Mouse (Mus musculus) heart, embryonic 13.5 days (tissue): ENCODE measurements around the gene Zfp113. TPM values are rescaled to one million over a fixed set of nuclear protein-coding genes. Genes with fewer than 3 reads are reported as not detected.
A peak's percentile ranks its signal among the peaks of the same experiment; 100 is the strongest.

Experiments used
- ATAC-seq: fragments of 200-750 bp; cut with Nextera tagmentation; 2 replicates; pipeline ENCODE4 v1.8.0; 2017; ENCODE audit warnings: moderate TSS enrichment; ENCODE audit not compliant: insufficient number of reproducible peaks, low FRiP score, low TSS enrichment; ENCODE audit errors: extremely low read depth
- H3K27ac ChIP-seq: fragments of 300-500 bp; sonication (generic); replicated peaks from 2 replicates; pipeline ENCODE4 v1.5.1; 2015; ENCODE audit warnings: moderate library complexity, mild to moderate bottlenecking, inconsistent platforms
- H3K27me3 ChIP-seq: fragments of 300-500 bp; sonication (generic); replicated peaks from 2 replicates; pipeline ENCODE4 v1.6.1; 2015; ENCODE audit warnings: mild to moderate bottlenecking, inconsistent platforms
- H3K36me3 ChIP-seq: fragments of 300-500 bp; sonication (generic); 2 replicates; pipeline ENCODE4 v1.6.1; 2015; ENCODE audit warnings: mild to moderate bottlenecking, inconsistent platforms
- H3K4me1 ChIP-seq: fragments of 300-500 bp; sonication (generic); 2 replicates; pipeline ENCODE4 v1.6.1; 2015; ENCODE audit warnings: inconsistent platforms
- H3K4me2 ChIP-seq: fragments of 300-500 bp; sonication (generic); 2 replicates; pipeline ENCODE4 v1.6.1; 2015; ENCODE audit warnings: inconsistent platforms, mild to moderate bottlenecking, moderate library complexity
- H3K4me3 ChIP-seq: fragments of 300-500 bp; sonication (generic); 2 replicates; pipeline ENCODE4 v1.5.1; 2015; ENCODE audit warnings: moderate library complexity, mild to moderate bottlenecking, inconsistent platforms
- H3K9ac ChIP-seq: fragments of 300-500 bp; sonication (generic); 2 replicates; pipeline ENCODE4 v1.6.1; 2015; ENCODE audit warnings: inconsistent platforms, mild to moderate bottlenecking, moderate library complexity
- H3K9me3 ChIP-seq: fragments of 300-500 bp; sonication (generic); 2 replicates; pipeline ENCODE4 v1.6.1; 2016; ENCODE audit warnings: inconsistent platforms
- WGBS: fragments of 180-500 bp; shearing (Covaris S2); methylation state at CpG from one replicate; pipeline ENCODE4 v1.1.7; 2015; ENCODE audit warnings: mixed read lengths; 5-methylcytosine and 5-hydroxymethylcytosine counted together
- microRNA counts: library from miRNA; unstranded; fragments of <30 nt; microRNA quantifications from one replicate; lab custom pipeline; 2016
- microRNA-seq: library from miRNA; unstranded; fragments of <30 nt; microRNA quantifications from one replicate; pipeline ENCODE4, GENCODE M21; 2016
- polyA plus RNA-seq: library from polyadenylated mRNA; unstranded; fragments of >200 nt; fragmentation: Nextera tagmentation; extraction: Ambion mirVana; gene quantifications from 2 replicates; pipeline ENCODE4 v1.2.1, GENCODE M21; 2015

Zfp113 gene
- polyA plus RNA-seq, 1 experiment from 2014 or later: 11.5 TPM

GRCm38 (mm10) chr5:138090271-138090670 is 65.3 kb downstream of the Zfp113 start:
- Histone ChIP-seq H3K4me2 (no peak overlapping the region), H3K27ac (no peak overlapping the region), H3K9me3 (no peaks in the 10 kb centered on the region), H3K4me1 (peaks cover 21% of the 10 kb centered on the region), H3K36me3 (peaks cover 47% of the 10 kb centered on the region), H3K4me3 (no peak overlapping the region), H3K9ac (no peak overlapping the region), H3K27me3 (no peaks in the 10 kb centered on the region)
- no peak for ATAC-seq
- 76% methylated on average over 3 of the region's 3 CpGs for WGBS

MicroRNAs within 50 kb of the gene (microRNA counts, 519-probe panel; counts per million panel counts)
- microRNA mmu-miR-106b (lab: Ali Mortazavi, UCI): 5,466 counts per million, percentile 90 among the panel's probes with 10 or more counts
- 6,674 counts per million, percentile 96 among the panel's probes with 10 or more counts for microRNA mmu-miR-25 (lab: Ali Mortazavi, UCI)
- microRNA mmu-miR-93 (lab: Ali Mortazavi, UCI): 5,565 counts per million, percentile 90 among the panel's probes with 10 or more counts

Small RNA genes lying within 50 kb of the gene (microRNA-seq; reads per million reads assigned to microRNA genes)
- gene Mir106b: 5,176 reads per million, percentile 93 among the genes with 10 or more reads in this experiment
- 338 reads per million, percentile 69 among the genes with 10 or more reads in this experiment for gene Mir25
- gene Mir93: 9,295 reads per million, percentile 95 among the genes with 10 or more reads in this experiment

Other genes starting within 250 kb of the Zfp113 start
- 0.13 TPM in 1 of 2 replicates, not detected in the other for gene Cyp3a13, start 234.1 kb downstream of the Zfp113 start, polyA plus RNA-seq
- 0.04 TPM in 2 replicates for gene Gjc3, start 192.6 kb downstream of the Zfp113 start, polyA plus RNA-seq
- not detected in 2 replicates for gene Azgp1, start 174.2 kb downstream of the Zfp113 start, polyA plus RNA-seq
- gene Smok3a, start 134.5 kb downstream of the Zfp113 start, polyA plus RNA-seq: not detected in 2 replicates
- gene Smok3b, start 134.3 kb downstream of the Zfp113 start, polyA plus RNA-seq: not detected in 2 replicates
- gene Smok3c, start 102.5 kb downstream of the Zfp113 start, polyA plus RNA-seq: not detected in 2 replicates
- 8.6 and 8.7 TPM in 2 replicates for gene Zkscan1, start 70.7 kb downstream of the Zfp113 start, polyA plus RNA-seq
- 39.1 and 39.4 TPM in 2 replicates for gene Zscan21, start 38.8 kb downstream of the Zfp113 start, polyA plus RNA-seq
- gene Cops6, start 5.3 kb upstream of the Zfp113 start, polyA plus RNA-seq: 269 and 309 TPM in 2 replicates
- 12.9 and 13.7 TPM in 2 replicates for gene Ap4m1, start 16.3 kb upstream of the Zfp113 start, polyA plus RNA-seq
- 123 TPM in 2 replicates for gene Mcm7, start 16.7 kb upstream of the Zfp113 start, polyA plus RNA-seq
- 62.8 and 69.7 TPM in 2 replicates for gene Taf6, start 31.7 kb upstream of the Zfp113 start, polyA plus RNA-seq
- 26.1 and 27.1 TPM in 2 replicates for gene Cnpy4, start 31.7 kb upstream of the Zfp113 start, polyA plus RNA-seq
- gene Mblac1, start 38.6 kb upstream of the Zfp113 start, polyA plus RNA-seq: 5.8 and 5.9 TPM in 2 replicates
- not detected in 2 replicates for gene Nxpe5, start 70.2 kb upstream of the Zfp113 start, polyA plus RNA-seq
- gene Lamtor4, start 99.7 kb upstream of the Zfp113 start, polyA plus RNA-seq: 77.9 and 86.8 TPM in 2 replicates
- 2.9 and 3.0 TPM in 2 replicates for gene BC037034, start 108.3 kb upstream of the Zfp113 start, polyA plus RNA-seq
- gene Gal3st4, start 117.1 kb upstream of the Zfp113 start, polyA plus RNA-seq: 0.64 and 1.0 TPM in 2 replicates
- 0.04 and 0.06 TPM in 2 replicates for gene Gm43720, start 124.2 kb upstream of the Zfp113 start, polyA plus RNA-seq
- gene Gpc2, start 124.3 kb upstream of the Zfp113 start, polyA plus RNA-seq: 9.3 and 9.7 TPM in 2 replicates
- gene Stag3, start 124.5 kb upstream of the Zfp113 start, polyA plus RNA-seq: 1.6 and 2.5 TPM in 2 replicates
- not detected in 2 replicates for gene Pvrig, start 186.2 kb upstream of the Zfp113 start, polyA plus RNA-seq